Mouse (Mus musculus): Measurements from ENCODE around the gene Avl9.

The Avl9 gene

GRCm38 (mm10) chr6:56789336-56789735, 74.6 kb downstream of the Avl9 start:
- DNase-seq (ENCODE audit: inconsistent age in 2 of 2, low spot score in 1 of 2) = no peak

- peak in 1 of 2 experiments; percentile 37 for DNase-seq (ENCODE audit: inconsistent age in 2 of 2, low spot score in 1 of 2)
Observed at GRCm38 (mm10) chr6:56794834-56795233, 80.1 kb downstream of the Avl9 start.

- peak in 1 of 2 experiments; percentile 54 for DNase-seq (ENCODE audit: inconsistent age in 2 of 2, low spot score in 1 of 2)
Observed at GRCm38 (mm10) chr6:56796232-56796631, 81.5 kb downstream of the Avl9 start.

GRCm38 (mm10) chr6:56796668-56797141, 82.0 kb downstream of the Avl9 start:
- peak; percentile 48 to 82 for DNase-seq (ENCODE audit: inconsistent age in 2 of 2, low spot score in 1 of 2)

- DNase-seq (ENCODE audit: inconsistent age in 2 of 2, low spot score in 1 of 2) = peak; percentile 97 to 98
Observed at GRCm38 (mm10) chr6:56797311-56798151, 82.8 kb downstream of the Avl9 start, which contains the start of gene Kbtbd2. TSS of gene Kbtbd2 (minus strand) at chr6:56797813.

- no peak for DNase-seq (ENCODE audit: inconsistent age in 2 of 2, low spot score in 1 of 2)
Observed at GRCm38 (mm10) chr6:56798152-56798465, 83.4 kb downstream of the Avl9 start.

- DNase-seq (ENCODE audit: inconsistent age in 2 of 2, low spot score in 1 of 2) = no peak
Observed at GRCm38 (mm10) chr6:56805026-56805425, 90.3 kb downstream of the Avl9 start.

- no peak for DNase-seq (ENCODE audit: inconsistent age in 2 of 2, low spot score in 1 of 2)
Observed at GRCm38 (mm10) chr6:56806195-56806594, 91.5 kb downstream of the Avl9 start.

GRCm38 (mm10) chr6:56808656-56809055, 94.0 kb downstream of the Avl9 start:
- DNase-seq (ENCODE audit: inconsistent age in 2 of 2, low spot score in 1 of 2) = peak; percentile 34 to 83
